Mouse (Mus musculus): ENCODE data around the gene Hdhd5. TPM values are rescaled to one million over a fixed set of nuclear protein-coding genes. Genes with fewer than 3 reads are reported as not detected.

Hdhd5 gene
- polyA plus RNA-seq, 1 experiment from 2014 or later = 14.5 TPM

DNA sequence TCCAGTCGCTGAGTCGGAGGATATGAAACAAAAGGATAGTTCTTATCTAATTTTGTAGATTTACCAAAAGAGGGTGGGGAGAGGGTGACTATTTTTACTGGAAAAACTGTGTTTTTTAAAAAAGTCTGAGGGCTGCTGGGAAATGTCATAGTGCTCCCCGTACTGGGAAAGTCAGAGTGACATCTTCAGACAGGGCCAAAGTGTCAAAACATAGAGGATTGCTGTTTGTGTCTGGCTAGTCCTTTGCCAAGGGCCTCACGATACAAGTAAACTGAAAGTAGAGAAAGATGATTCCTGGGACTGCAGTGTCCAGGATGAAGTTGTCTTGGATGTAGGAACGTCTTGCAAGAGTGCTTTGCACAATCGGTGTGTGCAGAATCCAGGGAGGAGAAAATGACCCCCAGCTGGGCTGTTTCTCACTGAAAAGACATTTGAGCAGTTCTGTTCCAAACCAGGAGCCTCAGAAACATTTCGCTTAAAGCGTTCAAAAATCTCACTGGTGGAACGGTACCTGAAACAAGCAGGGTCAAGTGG is 66.6 kb downstream of the Hdhd5 start:
- peaks cover 51% of the 10 kb centered on the region for H3K27me3 ChIP-seq
- peaks cover 14% of the 10 kb centered on the region for H3K4me1 ChIP-seq (replicated peaks)
- WGBS = 53% methylated on average over 9 of the region's 9 CpGs
- no peak overlapping the region for H3K9ac ChIP-seq (replicated peaks)
- no peaks in the 10 kb centered on the region for H3K9me3 ChIP-seq
- H3K36me3 ChIP-seq = no peaks in the 10 kb centered on the region
- no peak for ATAC-seq
- H3K4me3 ChIP-seq (replicated peaks) = peak overlapping the region; percentile 53
- no peak overlapping the region for H3K27ac ChIP-seq
- H3K4me2 ChIP-seq (replicated peaks) = peak overlapping the region; percentile 65

DNA sequence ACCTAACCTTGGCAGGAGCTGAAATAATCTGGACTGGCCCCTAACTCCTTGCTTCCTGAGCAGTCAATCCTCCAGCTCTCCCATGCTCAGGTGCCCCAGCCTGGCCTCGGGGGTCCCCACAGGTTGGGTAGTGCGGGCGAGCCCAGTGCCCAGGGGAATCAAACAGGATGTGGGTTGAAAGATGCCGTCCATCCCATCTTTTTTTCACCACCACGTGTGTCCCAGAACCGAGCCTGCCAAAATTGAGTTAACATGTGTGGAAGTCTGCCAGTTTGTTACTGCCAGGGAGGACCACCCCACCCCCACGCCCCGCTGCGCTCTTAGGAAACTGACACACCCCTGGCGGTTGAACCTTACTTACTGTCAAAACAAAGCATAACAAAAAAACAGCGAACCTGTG is 67.2 kb downstream of the Hdhd5 start:
- WGBS = 7% methylated on average over 11 of the region's 11 CpGs

DNA sequence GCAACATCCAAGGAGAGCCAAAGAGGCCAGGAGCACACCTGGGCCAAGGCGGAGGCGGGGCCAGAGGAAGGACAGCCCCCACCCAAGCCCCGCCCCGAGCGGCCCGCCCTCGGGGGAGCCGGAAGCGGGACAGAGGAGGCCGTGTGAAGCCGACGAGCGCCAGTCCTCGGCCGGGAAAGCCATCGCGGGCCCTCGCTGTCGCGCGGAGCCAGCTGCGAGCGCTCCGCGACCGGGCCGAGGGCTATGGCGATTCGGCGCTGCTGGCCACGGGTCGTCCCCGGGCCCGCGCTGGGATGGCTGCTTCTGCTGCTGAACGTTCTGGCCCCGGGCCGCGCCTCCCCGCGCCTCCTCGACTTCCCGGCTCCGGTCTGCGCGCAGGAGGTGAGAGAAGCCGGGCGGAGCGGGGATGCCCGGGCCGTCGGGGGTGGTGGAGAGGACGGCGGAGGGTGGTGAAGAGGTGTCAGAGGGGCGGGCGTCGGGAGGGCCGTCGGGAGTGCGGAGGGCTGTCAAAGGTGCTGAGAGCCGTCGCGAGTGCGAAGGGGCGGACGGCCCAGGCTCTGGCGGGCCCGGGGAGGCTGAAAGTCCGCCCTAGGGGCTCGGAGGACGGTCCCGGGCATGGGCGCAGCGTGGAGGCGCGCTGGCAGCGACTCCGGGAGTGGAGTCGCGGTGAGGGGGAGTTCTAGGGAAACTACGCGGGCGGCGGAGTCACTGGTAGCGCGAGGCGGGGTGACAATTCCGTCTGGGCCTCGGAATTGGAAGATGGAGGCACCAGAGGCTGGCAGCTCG is 67.8 kb downstream of the Hdhd5 start, which contains the start of gene Il17ra:
Gene Il17ra, plus strand, starts transcription at position 162 of the 786 bp plus-strand sequence.
- WGBS = under 1% methylated on average over 89 of the region's 90 CpGs
- Histone ChIP-seq H3K4me3 (replicated peaks) (peak within 1 kb of the TSS; percentile 53), H3K27ac (no peak within 1 kb of the TSS), H3K27me3 (peaks cover 51% of the 10 kb centered on the region), H3K9me3 (no peaks in the 10 kb centered on the region), H3K4me2 (replicated peaks) (peak within 1 kb of the TSS; percentile 65), H3K9ac (replicated peaks) (peak within 1 kb of the TSS; percentile 68), H3K36me3 (no peaks in the 10 kb centered on the region), H3K4me1 (replicated peaks) (peaks cover 14% of the 10 kb centered on the region)
- ATAC-seq = peak; percentile 88

More for the DNA sequence above, 67.2 kb downstream of the Hdhd5 start:
- Histone ChIP-seq H3K4me2 (replicated peaks) (peak overlapping the region; percentile 65), H3K27ac (no peak overlapping the region), H3K27me3 (peaks cover 51% of the 10 kb centered on the region), H3K9ac (replicated peaks) (peak overlapping the region; percentile 68), H3K9me3 (no peaks in the 10 kb centered on the region), H3K4me1 (replicated peaks) (peaks cover 14% of the 10 kb centered on the region), H3K4me3 (replicated peaks) (peak overlapping the region; percentile 53), H3K36me3 (no peaks in the 10 kb centered on the region)
- ATAC-seq = peak; percentile 21; the same call in 1 of the 2 replicates

DNA sequence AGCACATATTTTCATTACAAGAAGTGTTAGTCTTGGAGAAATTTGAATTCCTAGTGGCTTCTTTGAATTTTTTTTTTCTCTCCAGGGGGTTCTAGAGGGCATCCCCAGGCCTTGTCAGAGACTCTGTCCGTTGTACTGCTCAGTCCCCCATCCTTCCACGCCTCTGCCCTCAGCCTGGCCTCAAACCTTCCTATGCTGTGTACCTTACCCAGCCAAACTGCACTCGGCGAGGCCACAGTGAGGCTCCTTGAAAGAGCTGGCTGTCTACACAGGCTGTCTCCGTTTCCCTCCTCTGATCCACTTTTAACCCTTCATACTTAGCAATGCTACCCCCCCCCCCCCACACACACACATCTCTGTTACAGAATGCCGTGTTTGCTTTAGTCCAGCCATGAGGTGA is 68.9 kb downstream of the Hdhd5 start:
- Histone ChIP-seq H3K4me2 (replicated peaks) (no peak overlapping the region), H3K9ac (replicated peaks) (no peak overlapping the region), H3K9me3 (no peaks in the 10 kb centered on the region), H3K27ac (no peak overlapping the region), H3K4me3 (replicated peaks) (no peak overlapping the region), H3K36me3 (no peaks in the 10 kb centered on the region), H3K27me3 (peaks cover 51% of the 10 kb centered on the region), H3K4me1 (replicated peaks) (peaks cover 14% of the 10 kb centered on the region)
- no peak for ATAC-seq
- 61% methylated on average over 6 of the region's 6 CpGs for WGBS

DNA sequence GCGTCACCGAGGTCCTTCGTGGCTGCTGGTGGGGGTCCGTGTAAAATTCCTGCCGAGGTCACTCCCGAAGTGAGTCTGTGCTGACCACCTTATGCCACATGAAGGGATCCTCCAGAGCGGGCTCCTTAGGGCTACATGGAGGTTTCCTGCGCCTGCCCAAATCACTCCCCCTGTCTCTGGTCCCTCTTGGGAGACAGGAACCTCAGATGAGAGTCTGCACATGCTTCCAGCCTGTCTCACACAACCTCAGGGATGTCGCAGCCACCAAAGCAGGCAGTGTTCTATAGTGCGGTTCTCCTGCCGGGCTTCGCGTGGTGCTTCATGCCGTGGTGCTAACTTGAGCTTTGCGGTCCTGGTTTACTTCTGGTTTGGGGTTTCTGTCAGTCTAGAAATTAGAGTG is 69.9 kb downstream of the Hdhd5 start:
- Histone ChIP-seq H3K27ac (no peak overlapping the region), H3K9me3 (no peaks in the 10 kb centered on the region), H3K4me3 (replicated peaks) (no peak overlapping the region), H3K4me2 (replicated peaks) (no peak overlapping the region), H3K9ac (replicated peaks) (no peak overlapping the region), H3K27me3 (peaks cover 50% of the 10 kb centered on the region), H3K4me1 (replicated peaks) (peaks cover 14% of the 10 kb centered on the region), H3K36me3 (no peaks in the 10 kb centered on the region)
- no peak for ATAC-seq
- WGBS = 73% methylated on average over 15 of the region's 15 CpGs

Other genes with a start within 250 kb of the Hdhd5 start
- gene D330020A13Rik, start 237.0 kb downstream of the Hdhd5 start, polyA plus RNA-seq (2015; fragmentation: Nextera tagmentation; extraction: Ambion mirVana) = not detected in 2 replicates
- gene B4galnt3, start 236.8 kb downstream of the Hdhd5 start, polyA plus RNA-seq (2015; fragmentation: Nextera tagmentation; extraction: Ambion mirVana) = 0.06 and 0.09 TPM in 2 replicates
- 54.0 and 58.4 TPM in 2 replicates for gene Kdm5a, start 167.2 kb downstream of the Hdhd5 start, polyA plus RNA-seq (2015; fragmentation: Nextera tagmentation; extraction: Ambion mirVana)
- gene Ccdc77, start 166.9 kb downstream of the Hdhd5 start, polyA plus RNA-seq (2015; fragmentation: Nextera tagmentation; extraction: Ambion mirVana) = 16.0 and 16.9 TPM in 2 replicates
- gene Il17ra, start 68.1 kb downstream of the Hdhd5 start, polyA plus RNA-seq (2015; fragmentation: Nextera tagmentation; extraction: Ambion mirVana) = 2.9 and 4.4 TPM in 2 replicates
- gene Tmem121b, start 37.5 kb downstream of the Hdhd5 start, polyA plus RNA-seq (2015; fragmentation: Nextera tagmentation; extraction: Ambion mirVana) = 2.6 and 3.0 TPM in 2 replicates
- 5.6 and 7.6 TPM in 2 replicates for gene Cecr2, start 135.1 kb upstream of the Hdhd5 start, polyA plus RNA-seq (2015; fragmentation: Nextera tagmentation; extraction: Ambion mirVana)
- gene Slc25a18, start 242.3 kb upstream of the Hdhd5 start, polyA plus RNA-seq (2015; fragmentation: Nextera tagmentation; extraction: Ambion mirVana) = 3.8 and 4.2 TPM in 2 replicates